Mouse (Mus musculus) lung, postnatal 0 days (tissue): ENCODE results near the gene H13. TPM values are rescaled to one million over a fixed set of nuclear protein-coding genes. Genes with fewer than 3 reads are reported as not detected.

ENCODE experiments used
- ATAC-seq: fragments of 200-750 bp; cut with Nextera tagmentation; 2 replicates; pipeline ENCODE4 v1.8.0; 2017; ENCODE audit warnings: moderate library complexity
- DNase-seq: peaks from one replicate; pipeline ENCODE4 v3.0.0-alpha.2; 2016; ENCODE audit warnings: low spot score
- H3K27ac ChIP-seq: fragments of 300-500 bp; sonication (generic); 2 replicates; pipeline ENCODE4 v1.5.1; 2014; ENCODE audit warnings: antibody characterized with exemption, mild to moderate bottlenecking, low read length, mixed read lengths
- H3K27me3 ChIP-seq: fragments of 300-500 bp; sonication (generic); replicated peaks from 2 replicates; pipeline ENCODE4 v1.6.1; 2014; ENCODE audit warnings: low read length, mixed read lengths; ENCODE audit not compliant: insufficient read depth
- H3K36me3 ChIP-seq: fragments of 300-500 bp; sonication (generic); 2 replicates; pipeline ENCODE4 v1.6.1; 2014; ENCODE audit warnings: low read length, mixed read lengths; ENCODE audit not compliant: insufficient read depth
- H3K4me1 ChIP-seq: fragments of 300-500 bp; sonication (generic); 2 replicates; pipeline ENCODE4 v1.6.1; 2014; ENCODE audit warnings: antibody characterized with exemption, low read depth, low read length, mixed read lengths; ENCODE audit not compliant: insufficient read depth
- H3K4me2 ChIP-seq: fragments of 300-500 bp; sonication (generic); replicated peaks from 2 replicates; pipeline ENCODE4 v1.6.1; 2014; ENCODE audit warnings: low read depth, mild to moderate bottlenecking, low read length, moderate library complexity, mixed read lengths
- H3K4me3 ChIP-seq: fragments of 300-500 bp; sonication (generic); 2 replicates; pipeline ENCODE4 v1.5.1; 2014; ENCODE audit warnings: low read depth, low read length
- H3K9ac ChIP-seq: fragments of 300-500 bp; sonication (generic); replicated peaks from 2 replicates; pipeline ENCODE4 v1.6.1; 2014; ENCODE audit warnings: low read depth, mild to moderate bottlenecking
- H3K9me3 ChIP-seq: fragments of 300-500 bp; sonication (generic); 2 replicates; pipeline ENCODE4 v1.6.1; 2016; ENCODE audit warnings: low read length, mixed read lengths
- CTCF ChIP-seq: IDR thresholded peaks from 2 replicates; pipeline ENCODE4 v1.5.1; 2016; ENCODE audit warnings: antibody characterized with exemption, mild to moderate bottlenecking
- EP300 ChIP-seq: IDR thresholded peaks from 2 replicates; pipeline ENCODE4 v1.6.1; 2016; ENCODE audit warnings: antibody characterized with exemption, mild to moderate bottlenecking, control low read depth
- WGBS: fragments of 180-500 bp; shearing (Covaris S2); extraction: QIAGEN DNeasy Blood & Tissue Kit; methylation state at CpG from one replicate; pipeline ENCODE4 v1.1.7; 2014; 5-methylcytosine and 5-hydroxymethylcytosine counted together
- polyA plus RNA-seq: library from polyadenylated mRNA; unstranded; fragments of >200 nt; fragmentation: Nextera tagmentation; extraction: Ambion mirVana; gene quantifications from 2 replicates; pipeline ENCODE4 v1.2.1, GENCODE M21; 2015

H13 gene
- polyA plus RNA-seq, 1 experiment from 2014 or later, result 127 TPM

GRCm38 (mm10) chr2:152636246-152637005, 32.8 kb upstream of the H13 start:
- no peak; the same call in none of the 2 replicates for TF ChIP-seq EP300
- ATAC-seq, result peak; percentile 90
- H3K36me3 ChIP-seq, result 0 out of 2 replicates have a peak, but pooled peaks cover 3% of the 10 kb centered on the region
- peak overlapping the region; percentile 88 for H3K27ac ChIP-seq
- 0 out of 2 replicates have a peak overlapping the region, but pooled peaks have one; percentile 12 for H3K4me2 ChIP-seq
- H3K4me1 ChIP-seq, result peaks cover 5% of the 10 kb centered on the region; the same call in 1 of the 2 replicates
- DNase-seq, result peak; percentile 92
- no peak overlapping the region for H3K4me3 ChIP-seq
- H3K9me3 ChIP-seq, result no peaks in the 10 kb centered on the region
- no peaks in the 10 kb centered on the region for H3K27me3 ChIP-seq
- 38% methylated on average over 23 of the region's 23 CpGs for WGBS
- H3K9ac ChIP-seq, result no peak overlapping the region

GRCm38 (mm10) chr2:152637006-152637322, 32.3 kb upstream of the H13 start:
- no peaks in the 10 kb centered on the region for H3K9me3 ChIP-seq
- 0 out of 2 replicates have a peak, but pooled peaks cover 3% of the 10 kb centered on the region for H3K36me3 ChIP-seq
- peak overlapping the region; percentile 88 for H3K27ac ChIP-seq
- no peak for ATAC-seq
- H3K4me3 ChIP-seq, result no peak overlapping the region
- H3K4me1 ChIP-seq, result peaks cover 5% of the 10 kb centered on the region; the same call in 1 of the 2 replicates
- H3K4me2 ChIP-seq, result no peak overlapping the region
- no peak for DNase-seq
- H3K27me3 ChIP-seq, result no peaks in the 10 kb centered on the region
- H3K9ac ChIP-seq, result no peak overlapping the region
- WGBS, result 54% methylated on average over 6 of the region's 6 CpGs
- no peak for TF ChIP-seq EP300
- no peak for TF ChIP-seq CTCF

- no peak for DNase-seq
- H3K9me3 ChIP-seq, result no peaks in the 10 kb centered on the region
- no peak overlapping the region for H3K4me2 ChIP-seq
- H3K36me3 ChIP-seq, result 0 out of 2 replicates have a peak, but pooled peaks cover 3% of the 10 kb centered on the region
- ATAC-seq, result no peak
- H3K9ac ChIP-seq, result no peak overlapping the region
- peaks cover 5% of the 10 kb centered on the region; the same call in 1 of the 2 replicates for H3K4me1 ChIP-seq
- TF ChIP-seq EP300, result no peak
- TF ChIP-seq CTCF, result no peak
- H3K27me3 ChIP-seq, result no peaks in the 10 kb centered on the region
- peak overlapping the region; percentile 88 for H3K27ac ChIP-seq
- no peak overlapping the region for H3K4me3 ChIP-seq
- WGBS, result 77% methylated on average over 4 of the region's 4 CpGs
Measured at GRCm38 (mm10) chr2:152637381-152637780, 31.9 kb upstream of the H13 start.

DNA sequence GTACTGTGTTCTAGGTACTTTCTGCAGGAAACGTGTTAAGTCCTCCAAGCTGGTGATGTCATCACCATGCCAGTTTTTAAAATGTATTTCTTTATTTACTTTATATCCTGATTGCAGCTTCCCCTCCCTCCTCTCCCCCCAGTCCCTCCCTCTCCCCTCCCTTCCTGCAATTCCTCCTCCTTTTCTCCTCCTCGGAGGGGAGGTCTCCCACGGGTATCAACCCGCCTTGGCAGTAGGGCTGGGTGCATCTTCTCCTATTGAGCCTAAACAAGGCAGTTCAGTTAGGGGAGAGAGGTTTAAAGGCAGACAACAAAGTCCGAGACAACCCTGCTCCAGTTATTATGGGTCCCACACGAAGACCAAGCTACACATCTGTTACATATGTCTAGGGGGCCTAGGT, 30.4 kb upstream of the H13 start:
- no peak overlapping the region for H3K4me3 ChIP-seq
- H3K27me3 ChIP-seq, result no peaks in the 10 kb centered on the region
- no peaks in the 10 kb centered on the region for H3K9me3 ChIP-seq
- peaks cover 5% of the 10 kb centered on the region; the same call in 1 of the 2 replicates for H3K4me1 ChIP-seq
- ATAC-seq (no peak), DNase-seq (peak; percentile 51)
- TF ChIP-seq CTCF, result no peak
- TF ChIP-seq EP300, result no peak
- no peak overlapping the region for H3K4me2 ChIP-seq
- 0 out of 2 replicates have a peak, but pooled peaks cover 3% of the 10 kb centered on the region for H3K36me3 ChIP-seq
- peak overlapping the region; percentile 81 for H3K27ac ChIP-seq
- 43% methylated on average over 6 of the region's 6 CpGs for WGBS
- H3K9ac ChIP-seq, result no peak overlapping the region

DNA sequence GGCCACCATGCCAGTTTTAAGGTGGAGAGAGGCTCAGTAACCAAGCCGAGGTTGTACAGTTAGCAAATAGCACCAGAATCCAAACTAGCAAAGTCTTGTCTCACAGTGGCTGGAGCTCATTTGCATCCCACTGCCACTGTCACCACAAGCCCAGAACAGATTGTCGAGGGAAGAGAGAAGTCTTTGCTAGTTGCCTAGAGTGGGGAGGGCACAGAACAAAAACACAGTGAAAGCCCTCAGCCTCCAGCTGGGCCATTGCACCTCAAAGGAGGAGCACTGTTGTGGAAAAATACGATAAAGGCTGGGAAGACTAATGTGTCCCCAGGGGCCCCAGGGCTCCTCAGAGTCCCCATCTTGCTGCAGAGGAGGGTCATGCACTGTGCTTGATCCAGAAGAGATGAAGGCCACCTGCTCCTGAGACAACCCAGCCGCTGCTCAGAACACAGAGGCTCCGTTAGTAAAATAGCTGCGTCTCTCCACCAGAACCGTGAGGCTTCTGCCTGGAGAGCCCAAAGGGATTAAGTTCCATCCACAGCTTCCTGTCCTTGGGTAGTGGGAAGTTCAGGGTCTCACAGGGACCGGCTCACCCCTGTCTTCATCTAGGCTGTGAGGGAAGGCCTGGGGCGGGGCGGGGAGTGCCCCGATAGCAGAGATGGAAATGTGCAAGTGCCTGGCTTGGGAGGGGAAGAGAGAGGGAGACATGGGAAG, 29.7 kb upstream of the H13 start:
- 29% methylated on average over 11 of the region's 11 CpGs for WGBS
- H3K27ac ChIP-seq, result peak overlapping the region; percentile 81
- DNase-seq, result peak; percentile 53
- H3K4me3 ChIP-seq, result no peak overlapping the region
- TF ChIP-seq CTCF, result no peak
- no peak for TF ChIP-seq EP300
- no peak overlapping the region for H3K4me2 ChIP-seq
- no peak overlapping the region for H3K9ac ChIP-seq
- H3K27me3 ChIP-seq, result no peaks in the 10 kb centered on the region
- H3K4me1 ChIP-seq, result peaks cover 5% of the 10 kb centered on the region; the same call in 1 of the 2 replicates
- no peaks in the 10 kb centered on the region for H3K36me3 ChIP-seq
- H3K9me3 ChIP-seq, result no peaks in the 10 kb centered on the region
- ATAC-seq, result peak; percentile 29

DNA sequence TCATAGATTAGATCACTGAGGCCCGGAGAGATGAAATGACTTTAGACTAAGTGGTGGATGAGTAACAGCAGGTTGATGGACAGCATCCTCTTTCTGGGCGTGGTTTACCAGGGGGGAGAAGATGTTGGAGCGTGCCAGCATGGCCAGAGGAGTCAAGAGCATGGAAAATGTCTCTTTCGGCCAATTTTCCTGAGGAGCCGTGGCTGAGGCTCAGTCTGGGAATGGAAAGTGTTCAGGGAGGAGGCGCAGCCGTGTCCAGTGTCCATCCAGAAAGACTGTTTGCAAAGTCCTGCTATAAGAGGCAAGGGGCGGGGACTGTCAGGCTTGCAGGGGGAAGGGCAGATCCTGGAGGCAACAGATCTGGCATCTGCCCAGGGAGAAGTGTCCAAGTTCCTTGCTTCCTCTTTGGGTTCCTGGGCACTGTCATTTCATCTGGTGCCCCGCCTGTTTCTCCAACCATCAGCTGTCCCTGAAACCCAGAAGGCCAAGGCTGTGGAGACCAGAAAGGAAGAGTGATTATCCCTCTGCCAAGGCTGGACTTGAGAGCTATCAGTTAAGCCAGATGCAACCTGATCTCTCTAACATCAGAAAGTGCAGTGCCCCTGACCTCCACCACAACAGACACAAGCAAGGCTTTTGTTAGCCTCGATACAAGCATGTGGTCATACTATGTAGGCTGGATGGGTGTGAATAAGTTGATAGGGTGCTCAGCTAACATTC, 16.2 kb upstream of the H13 start:
- H3K9me3 ChIP-seq, result no peaks in the 10 kb centered on the region
- no peak overlapping the region for H3K4me2 ChIP-seq
- no peaks in the 10 kb centered on the region for H3K27me3 ChIP-seq
- H3K27ac ChIP-seq, result peak overlapping the region; percentile 11; the same call in 1 of the 2 replicates
- TF ChIP-seq CTCF, result 0 out of 2 replicates have a peak, but pooled peaks have one; percentile 1
- TF ChIP-seq EP300, result no peak
- H3K36me3 ChIP-seq, result no peaks in the 10 kb centered on the region
- WGBS, result 33% methylated on average over 10 of the region's 10 CpGs
- ATAC-seq, result peak; percentile 93
- peak; percentile 96 for DNase-seq
- no peak overlapping the region for H3K4me3 ChIP-seq
- H3K9ac ChIP-seq, result no peak overlapping the region
- H3K4me1 ChIP-seq, result no peaks in the 10 kb centered on the region
